Mouse (Mus musculus) CH12.LX (cell line): ENCODE measurements around the gene Lhx2. TPM values are rescaled to one million over a fixed set of nuclear protein-coding genes. Genes with fewer than 3 reads are reported as not detected.

ENCODE experiments used
- DNase-seq: peaks from one replicate; pipeline ENCODE4 v3.0.0-alpha.2; 2013; ENCODE audit errors: extremely low read depth
- H3K27ac ChIP-seq: 2 replicates; pipeline ENCODE4 v1.5.1; 2012; ENCODE audit warnings: low read depth, mild to moderate bottlenecking, control low read depth, moderate library complexity; ENCODE audit not compliant: insufficient read depth
- H3K27me3 ChIP-seq: replicated peaks from 2 replicates; pipeline ENCODE3; 2012; ENCODE audit warnings: inconsistent platforms
- H3K36me3 ChIP-seq, 2 experiments: replicated peaks in 1 of 2; 2 replicates each; pipeline versions ENCODE3 to v1.6.1; 2012; ENCODE audit warnings: inconsistent platforms in 1 of 2, low read length in 1 of 2, mild to moderate bottlenecking in 1 of 2, mixed read lengths in 1 of 2, moderate library complexity in 1 of 2; ENCODE audit not compliant: control insufficient read depth in 1 of 2, insufficient read depth in 1 of 2
- H3K4me1 ChIP-seq, 2 experiments: 2 replicates each; pipeline ENCODE4 v1.6.1; 2012; ENCODE audit warnings: inconsistent platforms in 1 of 2, moderate library complexity in 1 of 2; ENCODE audit not compliant: insufficient read depth in 2 of 2, control insufficient read depth in 1 of 2
- H3K4me2 ChIP-seq: 2 replicates; pipeline ENCODE4 v1.6.1; 2012; ENCODE audit warnings: low read depth, mild to moderate bottlenecking, control low read depth; ENCODE audit not compliant: poor library complexity, insufficient read depth, severe bottlenecking
- H3K4me3 ChIP-seq, 3 experiments: fragments of 150-350 bp in 1 of 3; sonication (generic) in 1 of 3; replicated peaks in 1 of 3; 2 replicates each; pipeline versions ENCODE3 to v1.5.1; 2011 to 2012; ENCODE audit warnings: low read depth in 2 of 3, low read length in 2 of 3, mild to moderate bottlenecking in 2 of 3, moderate library complexity in 2 of 3, control low read depth in 1 of 3, improper control_type of control experiment in 1 of 3, inconsistent platforms in 1 of 3, mixed read lengths in 1 of 3; ENCODE audit not compliant: poor library complexity in 1 of 3
- H3K79me2 ChIP-seq: replicated peaks from 2 replicates; pipeline ENCODE4 v1.6.1; 2012; ENCODE audit warnings: mild to moderate bottlenecking, moderate library complexity; ENCODE audit not compliant: control insufficient read depth, poor library complexity, insufficient read depth, severe bottlenecking; ENCODE audit errors: extremely low read depth
- H3K9ac ChIP-seq: 2 replicates; pipeline ENCODE4 v1.6.1; 2012; ENCODE audit warnings: low read depth, mild to moderate bottlenecking, control low read depth, moderate library complexity; ENCODE audit not compliant: insufficient read depth
- H3K9me3 ChIP-seq: replicated peaks from 2 replicates; pipeline ENCODE3; 2012; ENCODE audit warnings: low read length, inconsistent platforms, mixed read lengths
- BHLHE40 ChIP-seq: IDR thresholded peaks from 2 replicates; pipeline ENCODE4 v1.6.1; 2011; ENCODE audit warnings: mild to moderate bottlenecking, low read depth, low read length, improper control_type of control experiment
- CHD1 ChIP-seq: IDR thresholded peaks from 2 replicates; pipeline ENCODE4 v1.6.1; 2012; ENCODE audit warnings: low read depth, low read length, improper control_type of control experiment, inconsistent platforms
- CHD2 ChIP-seq: IDR thresholded peaks from 2 replicates; pipeline ENCODE4 v1.6.1; 2011; ENCODE audit warnings: low read length, improper control_type of control experiment
- CTCF ChIP-seq, 2 experiments: IDR thresholded peaks in 1 of 2; conservative IDR thresholded peaks in 1 of 2; 2 replicates each; pipeline ENCODE4 v1.5.1; 2011 to 2012; ENCODE audit warnings: low read depth in 2 of 2, low read length in 2 of 2, improper control_type of control experiment in 1 of 2, inconsistent platforms in 1 of 2, mild to moderate bottlenecking in 1 of 2, moderate library complexity in 1 of 2
- E2F4 ChIP-seq: IDR thresholded peaks from 2 replicates; pipeline ENCODE4 v1.6.1; 2011; ENCODE audit warnings: low read depth, low read length, improper control_type of control experiment; ENCODE audit not compliant: insufficient replicate concordance
- ELF1 ChIP-seq: IDR thresholded peaks from 2 replicates; pipeline ENCODE4 v1.6.1; 2014; ENCODE audit warnings: low read depth, mild to moderate bottlenecking, inconsistent platforms, low read length, improper control_type of control experiment
- EP300 ChIP-seq: IDR thresholded peaks from 2 replicates; pipeline ENCODE4 v1.6.1; 2011; ENCODE audit warnings: low read length, improper control_type of control experiment
- ETS1 ChIP-seq: conservative IDR thresholded peaks from 2 replicates; pipeline ENCODE4 v1.6.1; 2012; ENCODE audit warnings: low read depth, mild to moderate bottlenecking, inconsistent platforms, low read length, improper control_type of control experiment, moderate library complexity
- GABPA ChIP-seq: IDR thresholded peaks from 2 replicates; pipeline ENCODE4 v1.6.1; 2012; ENCODE audit warnings: low read depth, low read length, improper control_type of control experiment, inconsistent platforms; ENCODE audit not compliant: insufficient replicate concordance
- HCFC1 ChIP-seq: IDR thresholded peaks from 2 replicates; pipeline ENCODE4 v1.6.1; 2012; ENCODE audit warnings: low read depth, mild to moderate bottlenecking, inconsistent platforms, low read length, improper control_type of control experiment
- KAT2A ChIP-seq: IDR thresholded peaks from 2 replicates; pipeline ENCODE4 v1.6.1; 2012; ENCODE audit warnings: low read length, improper control_type of control experiment, inconsistent platforms; ENCODE audit not compliant: insufficient replicate concordance
- MAFK ChIP-seq: IDR thresholded peaks from 2 replicates; pipeline ENCODE4 v1.6.1; 2011; ENCODE audit warnings: low read length, improper control_type of control experiment; ENCODE audit not compliant: insufficient replicate concordance
- MAX ChIP-seq: IDR thresholded peaks from 2 replicates; pipeline ENCODE4 v1.6.1; 2011; ENCODE audit warnings: low read length, improper control_type of control experiment
- MAZ ChIP-seq: IDR thresholded peaks from 2 replicates; pipeline ENCODE4 v1.6.1; 2012; ENCODE audit warnings: low read depth, mild to moderate bottlenecking, inconsistent platforms, low read length, improper control_type of control experiment, moderate library complexity
- MEF2A ChIP-seq: IDR thresholded peaks from 2 replicates; pipeline ENCODE4 v1.6.1; 2014; ENCODE audit warnings: low read depth, mild to moderate bottlenecking, inconsistent platforms, low read length, improper control_type of control experiment, borderline replicate concordance
- MXI1 ChIP-seq: IDR thresholded peaks from 2 replicates; pipeline ENCODE4 v1.6.1; 2011; ENCODE audit warnings: mild to moderate bottlenecking, low read depth, low read length, improper control_type of control experiment
- MYC ChIP-seq: IDR thresholded peaks from 2 replicates; pipeline ENCODE4 v1.6.1; 2011; ENCODE audit warnings: low read depth, mild to moderate bottlenecking, improper control_type of control experiment, low read length
- NRF1 ChIP-seq: IDR thresholded peaks from 2 replicates; pipeline ENCODE4 v1.6.1; 2014; ENCODE audit warnings: low read depth, mild to moderate bottlenecking, inconsistent platforms, low read length, improper control_type of control experiment, moderate library complexity
- PAX5 ChIP-seq: IDR thresholded peaks from 2 replicates; pipeline ENCODE4 v1.6.1; 2012; ENCODE audit warnings: low read length, inconsistent platforms, mixed read lengths
- POLR2A ChIP-seq: IDR thresholded peaks from 2 replicates; pipeline ENCODE4 v1.6.1; 2011; ENCODE audit warnings: low read depth, mild to moderate bottlenecking, improper control_type of control experiment, low read length
- POLR2AphosphoS2 ChIP-seq: IDR thresholded peaks from 2 replicates; pipeline ENCODE4 v1.6.1; 2011; ENCODE audit warnings: low read depth, low read length, improper control_type of control experiment
- RAD21 ChIP-seq: IDR thresholded peaks from 2 replicates; pipeline ENCODE4 v1.6.1; 2011; ENCODE audit warnings: low read depth, mild to moderate bottlenecking, low read length, improper control_type of control experiment, moderate library complexity
- RCOR1 ChIP-seq: conservative IDR thresholded peaks from 2 replicates; pipeline ENCODE4 v1.6.1; 2012; ENCODE audit warnings: low read depth, mild to moderate bottlenecking, inconsistent platforms, low read length, improper control_type of control experiment
- SMC3 ChIP-seq: IDR thresholded peaks from 2 replicates; pipeline ENCODE4 v1.6.1; 2011; ENCODE audit warnings: low read depth, low read length, improper control_type of control experiment
- TBP ChIP-seq: conservative IDR thresholded peaks from 2 replicates; pipeline ENCODE4 v1.6.1; 2011; ENCODE audit warnings: low read depth, low read length, improper control_type of control experiment
- TCF12 ChIP-seq: IDR thresholded peaks from 2 replicates; pipeline ENCODE4 v1.6.1; 2014; ENCODE audit warnings: low read depth, mild to moderate bottlenecking, inconsistent platforms, low read length, improper control_type of control experiment
- UBTF ChIP-seq: IDR thresholded peaks from 2 replicates; pipeline ENCODE4 v1.6.1; 2012; ENCODE audit warnings: low read depth, mild to moderate bottlenecking, inconsistent platforms, low read length, improper control_type of control experiment, moderate library complexity
- ZC3H11A ChIP-seq: IDR thresholded peaks from 2 replicates; pipeline ENCODE4 v1.6.1; 2012; ENCODE audit warnings: low read depth, mild to moderate bottlenecking, inconsistent platforms, low read length, improper control_type of control experiment
- ZMIZ1 ChIP-seq: IDR thresholded peaks from 2 replicates; pipeline ENCODE4 v1.6.1; 2012; ENCODE audit warnings: low read depth, mild to moderate bottlenecking, inconsistent platforms, low read length, improper control_type of control experiment
- dilution Hi-C: fragments of 300-500 bp; cut with MboI; formaldehyde crosslinking; loops from 2 replicates; pipeline ENCODE4 v1.14.3; 2020; ENCODE audit warnings: low sequenced_read_pairs; ENCODE audit not compliant: extremely low pct_unique_long_range_greater_than_20kb, extremely low pct_ligation_motif_present
- in situ Hi-C: fragments of 300-500 bp; cut with MboI; formaldehyde crosslinking; loops from 3 replicates; pipeline ENCODE4 v1.14.3; 2019; ENCODE audit warnings: low sequenced_read_pairs, low pct_ligation_motif_present, low pct_unique_long_range_greater_than_20kb, mixed read lengths
- polyA plus RNA-seq: library from polyadenylated mRNA; unstranded; fragments of >175 nt; gene quantifications from 2 replicates; pipeline ENCODE4 v1.2.1, GENCODE M21; 2012; ENCODE audit warnings: low read depth; ENCODE audit not compliant: insufficient read length
- total RNA-seq, 2 experiments: library from RNA; depleted of rRNA; stranded (reverse); fragments of 300-350 nt in 1 of 2; fragments of >200 nt in 1 of 2; gene quantifications; 2 replicates each; pipeline ENCODE4 v1.2.3; 2012 to 2014

The Lhx2 gene
- total and polyA plus RNA-seq, 3 experiments: 0.24 to 0.47 (median 0.34) TPM

- DNase-seq: no peak
- TF ChIP-seq MAX (no peak), MAFK (0 out of 2 replicates have a peak, but pooled peaks have one; percentile 40), RAD21 (no peak)
- no peak overlapping the region for H3K9ac ChIP-seq
- no peaks in the 10 kb centered on the region for H3K79me2 ChIP-seq
- in situ Hi-C loops: no loop called here
- no peak overlapping the region for H3K4me3 ChIP-seq
- no peaks in the 10 kb centered on the region for H3K36me3 ChIP-seq
- no peak overlapping the region for H3K4me2 ChIP-seq
- no peak overlapping the region for H3K27ac ChIP-seq
- H3K4me1 ChIP-seq: no peaks in the 10 kb centered on the region
- dilution Hi-C loops: no loop called here
- no peaks in the 10 kb centered on the region for H3K27me3 ChIP-seq
- H3K9me3 ChIP-seq: no peaks in the 10 kb centered on the region
Observed at GRCm38 (mm10) chr2:38300941-38301340, 38.1 kb upstream of the Lhx2 start.

- in situ Hi-C loops: no loop called here
Observed at GRCm38 (mm10) chr2:38305152-38305551, 33.9 kb upstream of the Lhx2 start.

GRCm38 (mm10) chr2:38312921-38313320, 26.2 kb upstream of the Lhx2 start:
- Histone ChIP-seq H3K9me3 (no peaks in the 10 kb centered on the region), H3K4me2 (no peak overlapping the region), H3K79me2 (no peaks in the 10 kb centered on the region), H3K27me3 (no peaks in the 10 kb centered on the region), H3K36me3 (no peaks in the 10 kb centered on the region), H3K27ac (no peak overlapping the region), H3K4me3 (no peak overlapping the region), H3K4me1 (no peaks in the 10 kb centered on the region), H3K9ac (no peak overlapping the region)
- dilution Hi-C loops (no loop called here), in situ Hi-C loops (no loop called here)
- TF ChIP-seq ETS1 (no peak), CHD1 (no peak), TBP (no peak), ELF1 (no peak), GABPA (no peak), RCOR1 (no peak), KAT2A (no peak), MXI1 (no peak), MYC (no peak), TCF12 (no peak), NRF1 (no peak), PAX5 (no peak), E2F4 (no peak), MEF2A (no peak), EP300 (no peak), MAX (no peak), SMC3 (no peak), MAZ (no peak)
- no peak for DNase-seq

More at GRCm38 (mm10) chr2:38305152-38305551, 33.9 kb upstream of the Lhx2 start:
- Histone ChIP-seq H3K79me2 (no peaks in the 10 kb centered on the region), H3K36me3 (no peaks in the 10 kb centered on the region), H3K9ac (no peak overlapping the region), H3K27ac (no peak overlapping the region), H3K9me3 (no peaks in the 10 kb centered on the region), H3K4me3 (no peak overlapping the region), H3K4me1 (no peaks in the 10 kb centered on the region), H3K27me3 (no peaks in the 10 kb centered on the region), H3K4me2 (no peak overlapping the region)
- TF ChIP-seq GABPA (no peak), KAT2A (no peak), CHD1 (no peak), POLR2AphosphoS2 (no peak), PAX5 (no peak), MAX (no peak), CHD2 (no peak), ZMIZ1 (no peak), ETS1 (no peak), CTCF (conservative IDR thresholded peaks at IDR 0.05 in 1 of 2, IDR thresholded peaks at IDR 0.05 in 1 of 2; ENCODE audit: low read depth in 2 of 2, low read length in 2 of 2) (no peak), SMC3 (no peak), UBTF (no peak), RCOR1 (no peak), ZC3H11A (no peak), POLR2A (no peak), EP300 (no peak), ELF1 (no peak), BHLHE40 (no peak), HCFC1 (no peak), NRF1 (no peak)
- no peak for DNase-seq
- dilution Hi-C loops: no loop called here
